Mouse (Mus musculus): Measurements from ENCODE around the gene Slc34a2. TPM values are rescaled to one million over a fixed set of nuclear protein-coding genes. Genes with fewer than 3 reads are reported as not detected.

The Slc34a2 gene
- total RNA-seq (2021) = not detected
- long read RNA-seq, experiment 1 = 0 reads
- long read RNA-seq, experiment 2 = 0 reads

- DNase-seq = no peak
These were observed at the start of gene Slc34a2 for GRCm38 (mm10) chr5:53037781-53038180. Slc34a2 (plus strand) TSS chr5:53038081.

GRCm38 (mm10) chr5:52990687-52991341 lies 47.1 kb upstream of the Slc34a2 start:
- DNase-seq = no peak

GRCm38 (mm10) chr5:52992210-52992897 lies 45.5 kb upstream of the Slc34a2 start:
- DNase-seq = no peak

- DNase-seq = no peak
These were observed 44.2 kb upstream of the Slc34a2 start for GRCm38 (mm10) chr5:52993490-52994282.

GRCm38 (mm10) chr5:52995461-52995860 lies 42.4 kb upstream of the Slc34a2 start:
- no peak for DNase-seq

- no peak for DNase-seq
These were observed 41.7 kb upstream of the Slc34a2 start for GRCm38 (mm10) chr5:52996145-52996544.

- no peak for DNase-seq
These were observed 41.3 kb upstream of the Slc34a2 start for GRCm38 (mm10) chr5:52996601-52997000.

- no peak for DNase-seq
These were observed 40.8 kb upstream of the Slc34a2 start for GRCm38 (mm10) chr5:52997032-52997431.

- DNase-seq = no peak
These were observed 39.7 kb upstream of the Slc34a2 start for GRCm38 (mm10) chr5:52998097-52998760.

- no peak for DNase-seq
These were observed 37.6 kb upstream of the Slc34a2 start for GRCm38 (mm10) chr5:53000169-53000872.

- DNase-seq = no peak
These were observed 35.2 kb upstream of the Slc34a2 start for GRCm38 (mm10) chr5:53002599-53003203.

- no peak for DNase-seq
These were observed 34.4 kb upstream of the Slc34a2 start for GRCm38 (mm10) chr5:53003495-53003894.

- DNase-seq = no peak
These were observed 33.9 kb upstream of the Slc34a2 start for GRCm38 (mm10) chr5:53003981-53004380.

GRCm38 (mm10) chr5:53009027-53009769 lies 28.7 kb upstream of the Slc34a2 start:
- DNase-seq = no peak

- DNase-seq = no peak
These were observed 28.1 kb upstream of the Slc34a2 start for GRCm38 (mm10) chr5:53009770-53010133.

GRCm38 (mm10) chr5:53011327-53011726 lies 26.6 kb upstream of the Slc34a2 start:
- DNase-seq = no peak

- no peak for DNase-seq
These were observed 21.3 kb upstream of the Slc34a2 start for GRCm38 (mm10) chr5:53016606-53017005.

- no peak for DNase-seq
These were observed 19.6 kb upstream of the Slc34a2 start for GRCm38 (mm10) chr5:53018316-53018715.

GRCm38 (mm10) chr5:53023432-53023831 lies 14.4 kb upstream of the Slc34a2 start:
- no peak for DNase-seq

- DNase-seq = no peak
These were observed 14.0 kb upstream of the Slc34a2 start for GRCm38 (mm10) chr5:53023901-53024300.
